7 mouse cellular contexts compared by ENCODE assay signal in the genomic region with DNA sequence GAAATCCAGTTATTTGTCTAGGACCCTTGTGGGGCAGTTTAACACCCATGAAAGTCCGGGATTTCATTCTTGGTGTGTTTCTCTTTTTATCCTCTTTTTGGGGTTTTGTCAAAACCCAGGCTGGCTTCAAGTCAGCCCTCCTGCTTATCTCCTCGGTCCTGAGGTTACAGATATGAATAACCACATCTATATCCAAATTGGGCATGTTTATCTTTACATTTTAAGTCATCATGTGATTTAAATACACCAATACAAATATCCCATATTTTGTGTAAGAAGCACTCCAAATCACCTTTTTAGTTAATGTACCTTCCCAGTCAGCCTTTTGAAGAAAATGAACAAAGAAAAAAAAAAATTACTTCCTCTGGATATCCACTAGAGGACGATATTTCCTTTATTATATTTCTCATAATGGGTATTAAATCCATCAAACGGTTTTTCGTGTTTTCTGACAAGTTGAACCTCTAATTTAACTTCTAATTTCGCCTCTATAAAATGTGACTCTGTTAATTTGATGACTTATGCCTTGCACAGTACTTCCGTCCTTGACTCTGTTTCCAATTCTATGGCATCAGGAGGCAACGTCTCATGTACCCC. TPM values are rescaled to one million over a fixed set of nuclear protein-coding genes. Genes with fewer than 3 reads are reported as not detected.
DNase-seq lines count a peak whose midpoint lies in the region; ATAC-seq lines count a peak whose summit lies in the region.

No protein-coding gene starts in this region.

- DNase-seq in neural tube, embryonic 11.5 days (ENCODE audit: low spot score), result peak; percentile 74
- DNase-seq in neural tube, embryonic 10.5 days (ENCODE audit: extremely low spot score, low spot score), result no peak
- no peak for DNase-seq in forebrain, embryonic 11.5 days (ENCODE audit: low spot score)
- no peak for DNase-seq in adrenal gland, adult 8-10 months
- no peak for DNase-seq in thymus, postnatal 36 days
- DNase-seq in frontal cortex, postnatal 36 days (ENCODE audit: low spot score in 2 of 2), result no peak

- 16% methylated on average over 8 of the region's 8 CpGs for WGBS in neural tube, embryonic 11.5 days
- 16% methylated on average over 8 of the region's 8 CpGs for WGBS in forebrain, embryonic 11.5 days
- 14% methylated on average over 8 of the region's 8 CpGs for WGBS in liver, embryonic 12.5 days (ENCODE audit: insufficient replicate concordance)

- H3K27me3 ChIP-seq in neural tube, embryonic 11.5 days (ENCODE audit: control insufficient read depth, insufficient read depth, low read length), result peaks cover 6% of the 10 kb centered on the region
- H3K27me3 ChIP-seq in forebrain, embryonic 11.5 days (ENCODE audit: control insufficient read depth, insufficient read depth, low read length), result peaks cover 4% of the 10 kb centered on the region; the same call in 1 of the 2 replicates
- peaks cover 69% of the 10 kb centered on the region for H3K27me3 ChIP-seq in liver, embryonic 12.5 days (replicated peaks)

- no peaks in the 10 kb centered on the region for H3K36me3 ChIP-seq in neural tube, embryonic 11.5 days (ENCODE audit: control insufficient read depth, insufficient read depth, low read length)
- no peaks in the 10 kb centered on the region for H3K36me3 ChIP-seq in forebrain, embryonic 11.5 days (ENCODE audit: control insufficient read depth, insufficient read depth, low read length)
- no peaks in the 10 kb centered on the region for H3K36me3 ChIP-seq in liver, embryonic 12.5 days

- H3K4me3 ChIP-seq in neural tube, embryonic 11.5 days (ENCODE audit: low read depth, low read length), result no peak overlapping the region
- peak overlapping the region; percentile 68 for H3K4me3 ChIP-seq in forebrain, embryonic 11.5 days (ENCODE audit: low read depth, low read length)
- peak overlapping the region; percentile 66; the same call in 1 of the 2 replicates for H3K4me3 ChIP-seq in liver, embryonic 12.5 days

- H3K9me3 ChIP-seq in neural tube, embryonic 11.5 days (ENCODE audit: control insufficient read depth, low read length), result no peaks in the 10 kb centered on the region
- no peaks in the 10 kb centered on the region for H3K9me3 ChIP-seq in forebrain, embryonic 11.5 days (ENCODE audit: control insufficient read depth, low read length)
- no peaks in the 10 kb centered on the region for H3K9me3 ChIP-seq in liver, embryonic 12.5 days (replicated peaks)

- peaks cover 16% of the 10 kb centered on the region for H3K4me1 ChIP-seq in neural tube, embryonic 11.5 days (ENCODE audit: control insufficient read depth, insufficient read depth, low read length)
- H3K4me1 ChIP-seq in forebrain, embryonic 11.5 days (replicated peaks; ENCODE audit: control insufficient read depth, insufficient read depth, low read length), result peaks cover 23% of the 10 kb centered on the region; the same call in 1 of the 2 replicates
- peaks cover 46% of the 10 kb centered on the region for H3K4me1 ChIP-seq in liver, embryonic 12.5 days

- no peak for ATAC-seq in neural tube, embryonic 11.5 days (ENCODE audit: insufficient read depth, low FRiP score, low TSS enrichment)
- ATAC-seq in forebrain, embryonic 11.5 days (replicated peaks; ENCODE audit: low FRiP score), result no peak
- ATAC-seq in liver, embryonic 12.5 days, result no peak

- H3K27ac ChIP-seq in neural tube, embryonic 11.5 days (ENCODE audit: low read depth, low read length), result no peak overlapping the region
- no peak overlapping the region for H3K27ac ChIP-seq in forebrain, embryonic 11.5 days (ENCODE audit: low read depth, low read length)
- no peak overlapping the region for H3K27ac ChIP-seq in liver, embryonic 12.5 days

- H3K9ac ChIP-seq in neural tube, embryonic 11.5 days (ENCODE audit: low read length), result no peak overlapping the region; the same call in 1 of the 2 replicates
- peak overlapping the region; percentile 49; the same call in 1 of the 2 replicates for H3K9ac ChIP-seq in forebrain, embryonic 11.5 days (ENCODE audit: low read length)
- no peak overlapping the region for H3K9ac ChIP-seq in liver, embryonic 12.5 days

- peak overlapping the region; percentile 92 for H3K4me2 ChIP-seq in neural tube, embryonic 11.5 days (ENCODE audit: low read depth)
- peak overlapping the region; percentile 93 for H3K4me2 ChIP-seq in forebrain, embryonic 11.5 days (ENCODE audit: low read depth, low read length, severe bottlenecking)
- H3K4me2 ChIP-seq in liver, embryonic 12.5 days, result peak overlapping the region; percentile 97

RNA-seq across cellular contexts. Expression of a gene that starts 1.6 kb away (rescaled TPM):
- 14.4 and 15.6 TPM in 2 replicates for polyA plus RNA-seq in neural tube, embryonic 11.5 days (2014; fragmentation: Nextera tagmentation; extraction: Ambion mirVana)
- 14.1 and 15.9 TPM in 2 replicates for polyA plus RNA-seq in forebrain, embryonic 11.5 days (2014; fragmentation: Nextera tagmentation; extraction: Ambion mirVana)
- polyA plus RNA-seq in liver, embryonic 12.5 days (2016; fragmentation: Nextera tagmentation; extraction: Ambion mirVana), result 4.1 and 4.5 TPM in 2 replicates
- total RNA-seq in adrenal gland, adult 8-10 months (2022), result 10 to 100 TPM in 3 of 4 experiments, 1 to 10 TPM in 1; 8.8 to 57.0 (median 24.5) TPM
